Mouse (Mus musculus) forebrain, embryonic 16.5 days (tissue): ENCODE measurements at regions not wholly inside any gene's neighbourhood (a gene's known extent, or its start where the extent isn't known, plus 50 kb on each side); places are given as distances from the start of the nearest gene placed in this dataset.

ENCODE experiments used
- ATAC-seq: fragments of 200-750 bp; cut with Nextera tagmentation; 2 replicates; pipeline ENCODE4 v1.8.0; 2017; ENCODE audit warnings: mild to moderate bottlenecking, moderate library complexity
- H3K27ac ChIP-seq: fragments of 300-500 bp; sonication (generic); 2 replicates; pipeline ENCODE4 v1.5.1; 2014; ENCODE audit warnings: low read length, control low read depth
- H3K27me3 ChIP-seq: fragments of 300-500 bp; sonication (generic); replicated peaks from 2 replicates; pipeline ENCODE4 v1.6.1; 2014; ENCODE audit warnings: low read length; ENCODE audit not compliant: control insufficient read depth, insufficient read depth
- H3K36me3 ChIP-seq: fragments of 300-500 bp; sonication (generic); 2 replicates; pipeline ENCODE4 v1.6.1; 2014; ENCODE audit not compliant: control insufficient read depth, insufficient read depth
- H3K4me1 ChIP-seq: fragments of 300-500 bp; sonication (generic); replicated peaks from 2 replicates; pipeline ENCODE4 v1.6.1; 2014; ENCODE audit warnings: low read length; ENCODE audit not compliant: control insufficient read depth, insufficient read depth
- H3K4me2 ChIP-seq: fragments of 300-500 bp; sonication (generic); 2 replicates; pipeline ENCODE4 v1.6.1; 2014; ENCODE audit warnings: mild to moderate bottlenecking, low read length, control low read depth
- H3K4me3 ChIP-seq: fragments of 300-500 bp; sonication (generic); replicated peaks from 2 replicates; pipeline ENCODE4 v1.5.1; 2014; ENCODE audit warnings: mild to moderate bottlenecking, low read length, control low read depth
- H3K9ac ChIP-seq: fragments of 300-500 bp; sonication (generic); replicated peaks from 2 replicates; pipeline ENCODE4 v1.6.1; 2014; ENCODE audit warnings: low read depth, low read length, control low read depth
- H3K9me3 ChIP-seq: fragments of 300-500 bp; sonication (generic); 2 replicates; pipeline ENCODE4 v1.6.1; 2016; ENCODE audit warnings: low read length; ENCODE audit not compliant: control insufficient read depth
- WGBS: fragments of 180-500 bp; shearing (Covaris S2); extraction: QIAGEN DNeasy Blood & Tissue Kit; methylation state at CpG from one replicate; pipeline ENCODE4 v1.1.7; 2014; 5-methylcytosine and 5-hydroxymethylcytosine counted together

DNA sequence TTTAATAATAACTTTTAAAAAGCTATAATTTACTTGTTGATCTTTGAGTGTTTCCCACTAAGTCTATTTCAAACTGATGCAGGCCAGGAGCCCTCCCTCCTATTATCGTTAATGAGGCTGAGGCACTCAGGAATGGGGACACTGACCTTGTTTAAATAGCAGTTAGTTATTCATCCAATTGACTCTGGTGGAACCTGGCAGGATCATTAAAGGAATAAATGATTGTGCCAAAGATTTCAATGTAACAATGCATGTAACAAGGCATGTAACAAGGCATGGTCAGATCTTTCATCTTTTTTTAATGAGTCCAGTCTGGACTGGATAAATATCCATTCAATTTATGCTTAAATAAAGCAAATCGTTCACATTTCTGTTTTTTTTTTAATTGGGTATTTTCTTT lies 393.6 kb upstream of the Gm10800 start:
- Histone ChIP-seq H3K27ac (no peak overlapping the region), H3K4me2 (no peak overlapping the region), H3K4me1 (no peaks in the 10 kb centered on the region), H3K4me3 (no peak overlapping the region), H3K9ac (no peak overlapping the region), H3K27me3 (no peaks in the 10 kb centered on the region), H3K9me3 (no peaks in the 10 kb centered on the region), H3K36me3 (no peaks in the 10 kb centered on the region)
- 59% methylated on average over 2 of the region's 2 CpGs for WGBS
- no peak for ATAC-seq

DNA sequence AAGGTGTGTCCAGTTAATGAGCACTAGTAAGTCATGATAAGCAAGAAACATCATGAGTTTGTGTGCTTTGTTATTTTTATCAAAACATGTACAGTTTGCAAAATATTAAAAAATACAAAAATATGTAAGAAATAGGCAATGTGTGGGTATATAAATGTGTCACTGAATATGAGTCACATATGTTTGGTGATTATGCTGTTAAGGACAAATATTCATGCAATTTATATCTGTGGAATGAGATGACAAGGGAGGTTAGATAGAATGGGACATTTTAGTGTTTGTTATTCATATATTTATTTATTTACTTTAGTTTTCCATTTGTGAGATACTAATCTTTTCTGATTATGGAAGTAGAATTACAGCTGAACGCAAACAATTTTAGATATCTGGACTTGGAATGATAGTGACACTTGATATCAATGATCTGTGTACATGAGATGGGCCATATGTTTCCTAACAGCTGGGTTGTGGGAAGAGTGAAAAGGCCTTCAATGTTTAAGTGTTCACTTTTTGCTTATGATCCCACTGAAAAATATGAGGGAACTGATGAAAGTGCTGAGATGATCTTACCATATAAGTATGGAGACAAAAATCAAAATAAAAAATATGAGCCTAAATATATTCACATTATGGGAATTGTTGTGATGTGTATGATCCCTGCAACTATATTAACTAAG lies 379.6 kb upstream of the Gm10800 start:
- ATAC-seq, result no peak
- Histone ChIP-seq H3K27me3 (no peaks in the 10 kb centered on the region), H3K27ac (no peak overlapping the region), H3K9me3 (peaks cover 3% of the 10 kb centered on the region; the same call in 1 of the 2 replicates), H3K36me3 (no peaks in the 10 kb centered on the region), H3K9ac (no peak overlapping the region), H3K4me2 (no peak overlapping the region), H3K4me1 (no peaks in the 10 kb centered on the region), H3K4me3 (no peak overlapping the region)
- 92% methylated on average over 1 of the region's 1 CpGs for WGBS

DNA sequence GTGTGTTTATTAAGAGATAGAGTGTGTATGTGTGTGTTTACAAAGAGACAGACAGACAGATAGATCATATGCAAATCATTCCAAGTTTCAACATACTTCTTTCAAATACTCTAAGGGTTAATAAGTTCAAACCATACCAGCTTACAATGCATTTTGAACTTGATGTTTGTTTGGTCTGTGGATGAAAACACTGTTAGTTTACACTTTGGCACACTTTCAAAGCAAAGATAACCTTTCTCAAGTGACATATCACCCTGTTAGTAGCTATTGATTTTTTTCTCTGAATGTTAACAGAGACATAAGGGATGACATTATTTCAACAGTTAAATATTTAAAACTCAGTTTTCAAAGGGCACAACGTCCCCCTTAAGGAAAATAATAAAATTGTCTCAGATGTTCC lies 329.5 kb upstream of the Gm10800 start:
- Histone ChIP-seq H3K4me1 (no peaks in the 10 kb centered on the region), H3K36me3 (no peaks in the 10 kb centered on the region), H3K9me3 (no peaks in the 10 kb centered on the region), H3K4me3 (no peak overlapping the region), H3K27me3 (no peaks in the 10 kb centered on the region), H3K4me2 (no peak overlapping the region), H3K9ac (no peak overlapping the region), H3K27ac (no peak overlapping the region)
- 48% methylated on average over 1 of the region's 1 CpGs for WGBS
- no peak for ATAC-seq

DNA sequence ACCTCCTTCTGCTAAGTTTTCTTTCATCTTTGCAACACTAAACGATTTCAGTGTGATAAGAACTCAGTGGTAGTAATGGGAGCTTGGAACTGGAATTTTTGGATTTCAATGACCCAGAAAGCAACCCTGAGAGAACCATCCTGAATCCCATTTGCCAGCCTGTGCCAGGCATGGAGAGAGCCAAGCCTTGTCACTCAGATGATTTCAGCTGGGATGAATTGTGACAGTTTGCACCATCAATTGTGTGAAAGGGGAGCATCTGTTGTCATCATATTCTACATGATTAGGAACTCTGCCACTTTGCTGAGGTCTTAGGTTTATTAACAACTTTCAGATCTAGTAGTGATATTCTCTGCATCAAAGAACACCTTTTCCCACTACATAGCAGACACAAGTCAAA lies 328.4 kb upstream of the Gm10800 start:
- Histone ChIP-seq H3K9me3 (no peaks in the 10 kb centered on the region), H3K4me1 (no peaks in the 10 kb centered on the region), H3K27me3 (no peaks in the 10 kb centered on the region), H3K4me2 (no peak overlapping the region), H3K4me3 (no peak overlapping the region), H3K9ac (no peak overlapping the region), H3K36me3 (no peaks in the 10 kb centered on the region), H3K27ac (no peak overlapping the region)
- peak; percentile 45; the same call in 1 of the 2 replicates for ATAC-seq
- 64% methylated on average over 1 of the region's 1 CpGs for WGBS

DNA sequence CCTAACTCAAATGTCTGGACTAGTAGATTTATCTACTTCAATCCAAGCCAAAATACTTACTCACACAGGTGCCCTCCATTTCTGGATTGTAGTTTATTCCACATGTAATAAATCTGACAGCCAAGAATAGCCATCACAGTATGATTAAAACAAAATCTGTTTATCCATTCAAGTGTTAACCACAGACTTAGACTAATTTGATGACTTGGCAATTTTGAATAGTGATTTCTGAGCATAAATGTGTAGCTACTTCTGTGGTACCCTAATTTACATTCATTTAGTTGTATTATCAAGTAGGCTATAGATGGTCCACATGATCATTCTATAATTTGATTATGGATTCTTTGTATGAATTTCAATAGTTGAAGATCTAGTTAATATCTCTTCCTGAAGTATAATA lies 287.5 kb upstream of the Gm10800 start:
- Histone ChIP-seq H3K9ac (no peak overlapping the region), H3K4me2 (no peak overlapping the region), H3K27me3 (no peaks in the 10 kb centered on the region), H3K27ac (no peak overlapping the region), H3K4me3 (no peak overlapping the region), H3K36me3 (no peaks in the 10 kb centered on the region), H3K4me1 (no peaks in the 10 kb centered on the region), H3K9me3 (no peaks in the 10 kb centered on the region)
- no peak for ATAC-seq
